Mouse (Mus musculus) kidney, postnatal 14 days (tissue): ENCODE results near the gene Rrp8.

ENCODE experiments used
- DNase-seq: peaks from one replicate; pipeline ENCODE4 v3.0.0; 2022; ENCODE audit warnings: mixed read lengths

The Rrp8 gene

DNA sequence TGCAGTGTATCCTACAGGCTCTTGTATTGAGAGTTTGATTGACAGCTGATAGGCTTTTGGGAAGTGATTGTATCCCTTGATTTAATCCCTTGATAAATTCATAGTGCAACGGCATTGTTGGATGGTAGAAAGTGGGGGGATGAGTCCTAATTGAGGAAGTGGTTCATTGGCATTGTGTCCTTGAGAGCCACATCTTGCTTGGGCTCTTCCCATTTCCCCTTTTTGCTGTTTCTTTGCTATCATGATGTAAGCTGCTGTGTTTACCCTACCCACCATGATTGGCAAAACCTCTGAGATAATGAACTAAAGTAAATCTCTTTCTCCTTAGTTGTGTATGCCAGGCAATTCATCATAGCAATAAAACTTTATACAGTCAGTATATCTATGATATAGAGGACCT, 46.3 kb downstream of the Rrp8 start:
- DNase-seq: no peak

- no peak for DNase-seq
Observed at GRCm38 (mm10) chr7:105685541-105686197, 51.5 kb downstream of the Rrp8 start.
